Mouse (Mus musculus) liver, adult 2 months (tissue): ENCODE data around the gene Mybpc3. TPM values are rescaled to one million over a fixed set of nuclear protein-coding genes. Genes with fewer than 3 reads are reported as not detected.

Source experiments
- DNase-seq: peaks from one replicate; pipeline ENCODE4 v3.0.0-alpha.2; 2011; ENCODE audit warnings: low read depth, low spot score; ENCODE audit errors: extremely low read depth
- H3K27ac ChIP-seq: fragments of 200-500 bp; replicated peaks from 2 replicates; pipeline ENCODE4 v1.5.1; 2012; ENCODE audit warnings: low read depth, mild to moderate bottlenecking, control low read depth, inconsistent platforms, low read length; ENCODE audit not compliant: insufficient read depth
- H3K27me3 ChIP-seq: fragments of 200-500 bp; 2 replicates; pipeline ENCODE4 v1.6.1; 2012; ENCODE audit warnings: mild to moderate bottlenecking, moderate library complexity, low read length, inconsistent platforms; ENCODE audit not compliant: control insufficient read depth, insufficient read depth
- H3K36me3 ChIP-seq: fragments of 200-500 bp; 2 replicates; pipeline ENCODE4 v1.6.1; 2012; ENCODE audit warnings: low read length, inconsistent platforms; ENCODE audit not compliant: control insufficient read depth, insufficient read depth
- H3K4me1 ChIP-seq: fragments of 200-500 bp; 2 replicates; pipeline ENCODE4 v1.6.1; 2011; ENCODE audit warnings: low read length; ENCODE audit not compliant: control insufficient read depth, insufficient read depth
- H3K4me3 ChIP-seq: fragments of 200-500 bp; 2 replicates; pipeline ENCODE4 v1.5.1; 2011; ENCODE audit warnings: low read depth, mild to moderate bottlenecking, control low read depth, low read length, moderate library complexity; ENCODE audit not compliant: insufficient read depth
- H3K79me2 ChIP-seq: fragments of 200-500 bp; 2 replicates; pipeline ENCODE4 v1.6.1; 2012; ENCODE audit warnings: inconsistent platforms, mild to moderate bottlenecking, low read length, moderate library complexity; ENCODE audit not compliant: control insufficient read depth, insufficient read depth
- H3K9ac ChIP-seq: fragments of 200-500 bp; 2 replicates; pipeline ENCODE4 v1.6.1; 2012; ENCODE audit warnings: low read depth, mild to moderate bottlenecking, control low read depth, inconsistent platforms, low read length
- CTCF ChIP-seq: fragments of 200-500 bp; IDR thresholded peaks from 2 replicates; pipeline ENCODE4 v1.5.1; 2011; ENCODE audit warnings: low read depth, low read length, control low read depth
- POLR2A ChIP-seq: fragments of 200-500 bp; IDR thresholded peaks from 2 replicates; pipeline ENCODE4 v1.6.1; 2011; ENCODE audit warnings: low read length, control low read depth; ENCODE audit not compliant: insufficient read depth; ENCODE audit errors: extremely low read depth
- WGBS: fragments of 180-500 bp; shearing (Covaris S2); methylation state at CpG from one replicate; pipeline ENCODE4 v1.1.7; 2018; 5-methylcytosine and 5-hydroxymethylcytosine counted together
- polyA plus RNA-seq: library from polyadenylated mRNA; depleted of rRNA; stranded (reverse); fragments of >200 nt; gene quantifications from 2 replicates; pipeline ENCODE4 v1.2.3, GENCODE M21; 2012
- total RNA-seq: library from RNA; depleted of rRNA; stranded (reverse); fragments of >200 nt; gene quantifications from 2 replicates; pipeline ENCODE4 v1.2.3, GENCODE M21; 2014

Mybpc3 gene
- total and polyA plus RNA-seq, 2 experiments, result 0.04 TPM; not detected in 1

GRCm38 (mm10) chr2:91152885-91153377, 35.0 kb downstream of the Mybpc3 start:
- Histone ChIP-seq H3K79me2 (no peaks in the 10 kb centered on the region), H3K36me3 (peaks cover 11% of the 10 kb centered on the region; the same call in 1 of the 2 replicates), H3K27ac (peak overlapping the region; percentile 97), H3K27me3 (no peaks in the 10 kb centered on the region), H3K4me3 (no peak overlapping the region), H3K9ac (peak overlapping the region; percentile 14; the same call in 1 of the 2 replicates), H3K4me1 (peaks cover 18% of the 10 kb centered on the region)
- 41% methylated on average over 3 of the region's 3 CpGs for WGBS
- peak; percentile 99 for DNase-seq
- TF ChIP-seq POLR2A, result no peak
- no peak for TF ChIP-seq CTCF

DNA sequence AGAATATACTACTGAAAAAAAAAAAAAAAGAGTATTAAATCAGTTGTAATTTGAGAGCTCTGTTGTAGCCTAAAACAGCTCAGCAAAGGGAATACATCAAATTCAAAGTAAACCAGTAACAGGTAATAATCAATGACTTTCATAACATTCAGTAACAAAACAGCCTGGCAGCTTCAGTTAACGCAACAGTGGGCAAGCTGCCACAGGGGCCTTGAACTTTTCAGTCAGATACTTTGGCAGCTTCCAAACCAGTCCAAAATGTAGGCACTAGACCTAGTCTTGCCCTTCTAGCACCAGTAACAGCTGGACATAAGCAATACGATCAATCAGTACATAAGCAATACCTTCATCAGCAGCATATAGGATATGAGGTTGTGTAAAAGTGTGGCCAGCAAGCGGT, 36.1 kb downstream of the Mybpc3 start:
- Histone ChIP-seq H3K27me3 (no peaks in the 10 kb centered on the region), H3K4me3 (no peak overlapping the region), H3K4me1 (peaks cover 18% of the 10 kb centered on the region), H3K79me2 (no peaks in the 10 kb centered on the region), H3K36me3 (peaks cover 15% of the 10 kb centered on the region; the same call in 1 of the 2 replicates), H3K9ac (no peak overlapping the region), H3K27ac (peak overlapping the region; percentile 76)
- TF ChIP-seq CTCF (no peak), POLR2A (no peak)
- DNase-seq, result peak; percentile 97
- WGBS, result 35% methylated on average over 3 of the region's 3 CpGs

DNA sequence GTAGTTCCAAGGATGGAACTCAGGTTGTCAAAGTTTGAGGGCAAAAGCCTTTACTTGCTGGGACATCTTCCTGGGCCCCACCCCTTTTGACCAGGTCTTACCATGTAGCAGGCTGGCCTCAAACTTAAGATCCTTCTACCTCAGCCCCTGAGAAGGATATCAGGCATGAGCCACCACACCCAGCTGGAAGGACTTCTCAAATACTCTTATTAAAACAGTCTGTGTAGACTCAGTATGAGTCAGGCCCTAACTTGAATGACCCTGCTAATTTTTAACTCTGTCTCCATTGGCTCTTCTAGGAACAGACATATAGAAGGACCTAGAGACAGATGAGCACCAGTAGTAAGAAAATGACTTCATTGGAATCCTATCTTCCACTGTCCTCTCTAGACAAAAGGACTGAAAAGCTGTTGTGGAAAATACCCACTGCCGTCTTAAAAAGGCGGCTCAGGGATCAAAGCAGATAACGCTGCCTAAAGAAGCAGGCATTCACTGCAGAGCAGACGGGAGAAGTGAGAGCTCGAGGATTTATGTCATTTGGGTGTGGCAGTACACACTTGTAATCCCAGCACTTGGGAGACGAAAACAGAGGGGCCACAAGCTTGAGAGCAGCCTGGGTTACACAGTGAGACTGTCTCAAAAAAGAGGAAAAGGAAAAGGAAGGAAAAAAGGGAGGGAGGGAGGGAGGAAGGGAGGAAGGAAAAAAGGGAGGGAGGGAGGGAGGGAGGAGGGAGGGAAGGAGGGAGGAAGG, 39.2 kb downstream of the Mybpc3 start:
- no peak overlapping the region for H3K4me3 ChIP-seq
- H3K4me1 ChIP-seq, result peaks cover 26% of the 10 kb centered on the region
- H3K79me2 ChIP-seq, result no peaks in the 10 kb centered on the region
- H3K9ac ChIP-seq, result no peak overlapping the region
- no peak overlapping the region for H3K27ac ChIP-seq
- no peak for DNase-seq
- WGBS, result 96% methylated on average over 6 of the region's 6 CpGs
- no peak for TF ChIP-seq POLR2A
- no peak for TF ChIP-seq CTCF
- peaks cover 18% of the 10 kb centered on the region; the same call in 1 of the 2 replicates for H3K36me3 ChIP-seq
- H3K27me3 ChIP-seq, result no peaks in the 10 kb centered on the region

GRCm38 (mm10) chr2:91160591-91160990, 42.6 kb downstream of the Mybpc3 start:
- H3K27me3 ChIP-seq, result no peaks in the 10 kb centered on the region
- no peak overlapping the region for H3K4me3 ChIP-seq
- H3K36me3 ChIP-seq, result peaks cover 30% of the 10 kb centered on the region
- no peak overlapping the region for H3K9ac ChIP-seq
- peaks cover 15% of the 10 kb centered on the region for H3K4me1 ChIP-seq
- H3K27ac ChIP-seq, result peak overlapping the region; percentile 85
- no peak for TF ChIP-seq CTCF
- TF ChIP-seq POLR2A, result no peak
- peak; percentile 76 for DNase-seq
- no peaks in the 10 kb centered on the region for H3K79me2 ChIP-seq
- WGBS, result 12% methylated on average over 6 of the region's 6 CpGs

GRCm38 (mm10) chr2:91162952-91163351, 45.0 kb downstream of the Mybpc3 start:
- no peak overlapping the region for H3K9ac ChIP-seq
- peaks cover 15% of the 10 kb centered on the region for H3K4me1 ChIP-seq
- no peak for DNase-seq
- H3K27ac ChIP-seq, result no peak overlapping the region
- TF ChIP-seq POLR2A, result no peak
- TF ChIP-seq CTCF, result no peak
- H3K27me3 ChIP-seq, result no peaks in the 10 kb centered on the region
- peaks cover 27% of the 10 kb centered on the region for H3K36me3 ChIP-seq
- H3K4me3 ChIP-seq, result no peak overlapping the region
- no peaks in the 10 kb centered on the region for H3K79me2 ChIP-seq
- WGBS, result 89% methylated on average over 4 of the region's 4 CpGs

DNA sequence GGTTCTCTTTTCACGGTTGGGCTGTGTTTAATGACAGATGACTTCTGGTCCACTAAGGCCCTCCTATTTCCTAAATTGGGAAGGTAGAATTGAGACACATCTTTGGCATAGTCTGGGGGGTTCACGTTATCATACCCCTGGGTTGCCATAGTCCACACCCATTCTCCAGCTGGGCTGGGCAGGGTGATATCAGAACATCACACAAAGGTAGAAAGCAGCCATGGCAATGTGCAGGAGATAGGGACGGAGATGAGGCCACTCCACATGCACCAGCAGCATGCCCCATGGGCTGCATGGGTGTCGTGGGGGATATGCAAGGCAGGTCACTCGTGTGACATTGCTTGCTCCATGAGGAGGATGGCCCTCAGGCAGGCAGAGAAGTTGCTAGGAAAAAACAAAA, 45.6 kb downstream of the Mybpc3 start:
- Histone ChIP-seq H3K27me3 (no peaks in the 10 kb centered on the region), H3K4me1 (peaks cover 15% of the 10 kb centered on the region), H3K9ac (no peak overlapping the region), H3K36me3 (peaks cover 26% of the 10 kb centered on the region), H3K79me2 (no peaks in the 10 kb centered on the region), H3K4me3 (no peak overlapping the region), H3K27ac (no peak overlapping the region)
- DNase-seq, result no peak
- whole genome bisulfite sequencing, result 97% methylated on average over 5 of the region's 5 CpGs
- TF ChIP-seq CTCF, result no peak
- no peak for TF ChIP-seq POLR2A
